Mouse (Mus musculus) cortical plate, adult 2 months (tissue): Measurements from ENCODE around the gene Scnm1.
"Not testable (repeated sequence)": the region's sequence is repeated elsewhere in the genome, so short reads cannot be mapped to it uniquely, and the experiment has no call there.

ENCODE experiments used
- CTCF ChIP-seq: fragments of 200-500 bp; IDR thresholded peaks from 2 replicates; pipeline ENCODE4 v1.5.1; 2011; ENCODE audit warnings: mild to moderate bottlenecking, control low read depth, low read length; ENCODE audit not compliant: insufficient read depth; ENCODE audit errors: extremely low read depth
- POLR2A ChIP-seq: fragments of 200-500 bp; IDR thresholded peaks from 2 replicates; pipeline ENCODE4 v1.6.1; 2011; ENCODE audit warnings: mild to moderate bottlenecking, low read length, control low read depth; ENCODE audit not compliant: insufficient read depth; ENCODE audit errors: extremely low read depth

DNA sequence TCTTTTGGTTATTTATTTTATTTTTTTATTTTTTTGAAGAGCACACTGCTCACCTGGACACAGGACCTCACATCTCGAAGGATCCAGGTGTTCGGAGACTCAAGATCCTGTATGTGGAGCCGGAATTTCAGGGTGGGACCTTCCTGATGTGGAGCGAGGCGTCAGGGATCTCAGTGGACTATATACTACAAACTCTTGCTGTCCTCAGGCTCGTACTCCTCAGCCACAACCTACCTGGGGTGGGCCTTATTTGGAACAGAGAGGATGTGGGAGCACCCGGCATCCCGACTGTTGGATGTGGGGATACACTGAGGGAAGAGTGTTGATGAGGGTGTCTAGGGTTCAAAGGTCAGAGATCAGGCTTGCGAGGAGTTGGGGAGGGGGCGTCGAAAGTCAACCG is 322 bp upstream of the Scnm1 start:
- TF ChIP-seq CTCF, POLR2A: not testable (repeated sequence)
